Mouse (Mus musculus) G1E (cell line): ENCODE measurements around the gene Noxo1. TPM values are rescaled to one million over a fixed set of nuclear protein-coding genes. Genes with fewer than 3 reads are reported as not detected.

Source experiments
- ATAC-seq: 2 replicates; pipeline ENCODE4 v1.8.0; 2016; ENCODE audit warnings: mild to moderate bottlenecking; ENCODE audit not compliant: insufficient number of reproducible peaks, poor library complexity, low FRiP score, severe bottlenecking; ENCODE audit errors: extremely low read depth
- DNase-seq: peaks from one replicate; pipeline ENCODE4 v3.0.0; 2012; ENCODE audit warnings: low spot score
- H3K27me3 ChIP-seq: 2 replicates; pipeline ENCODE4 v1.6.1; 2012; ENCODE audit warnings: mild to moderate bottlenecking, low read length, inconsistent platforms; ENCODE audit not compliant: insufficient read depth
- H3K36me3 ChIP-seq: replicated peaks from 2 replicates; pipeline ENCODE3; 2012; ENCODE audit warnings: mild to moderate bottlenecking, inconsistent platforms
- H3K4me1 ChIP-seq: 2 replicates; pipeline ENCODE4 v1.6.1; 2012; ENCODE audit warnings: low read depth, low read length, inconsistent platforms, mixed read lengths; ENCODE audit not compliant: insufficient read depth
- H3K4me3 ChIP-seq: 2 replicates; pipeline ENCODE4 v1.5.1; 2012; ENCODE audit warnings: low read depth, mild to moderate bottlenecking, inconsistent platforms, low read length, moderate library complexity, mixed read lengths
- H3K9me3 ChIP-seq: replicated peaks from 2 replicates; pipeline ENCODE4 v1.6.1; 2012; ENCODE audit warnings: inconsistent platforms
- CTCF ChIP-seq: IDR thresholded peaks from 2 replicates; pipeline ENCODE4 v1.5.1; 2012; ENCODE audit warnings: low read depth, low read length, inconsistent platforms, mixed read lengths
- GATA1 ChIP-seq: IDR thresholded peaks from 2 replicates; pipeline ENCODE4 v1.6.1; 2012; ENCODE audit warnings: borderline replicate concordance, low read length, inconsistent platforms, mixed read lengths
- GATA2 ChIP-seq: IDR thresholded peaks from 2 replicates; pipeline ENCODE4 v1.6.1; 2012; ENCODE audit warnings: low read depth, low read length, inconsistent platforms, borderline replicate concordance
- POLR2AphosphoS5 ChIP-seq: IDR thresholded peaks from 2 replicates; pipeline ENCODE4 v1.6.1; 2012; ENCODE audit warnings: low read depth, low read length, inconsistent platforms; ENCODE audit not compliant: insufficient replicate concordance
- TAL1 ChIP-seq: conservative IDR thresholded peaks from 2 replicates; pipeline ENCODE4 v1.6.1; 2012; ENCODE audit warnings: low read depth, low read length, inconsistent platforms, mixed read lengths
- polyA plus RNA-seq: library from polyadenylated mRNA; stranded (reverse); fragments of >175 nt; gene quantifications from 2 replicates; pipeline ENCODE4 v1.2.3, GENCODE M21; 2012
- total RNA-seq, 2 experiments: library from RNA; stranded (forward) in 1 of 2; stranded (reverse) in 1 of 2; fragments of 200-1000 nt in 1 of 2; fragments of >200 nt in 1 of 2; fragmentation: Nextera tagmentation in 1 of 2; gene quantifications; 2 replicates each; pipeline ENCODE4 v1.2.3; 2014 to 2017

Gene Noxo1
- total RNA-seq (2014; fragmentation: Nextera tagmentation) = 1.4 TPM in 1 of 2 replicates, not detected in the other
- 1.0 and 1.1 TPM in 2 replicates for total RNA-seq (2017)
- polyA plus RNA-seq = 0.72 and 0.87 TPM in 2 replicates

DNA sequence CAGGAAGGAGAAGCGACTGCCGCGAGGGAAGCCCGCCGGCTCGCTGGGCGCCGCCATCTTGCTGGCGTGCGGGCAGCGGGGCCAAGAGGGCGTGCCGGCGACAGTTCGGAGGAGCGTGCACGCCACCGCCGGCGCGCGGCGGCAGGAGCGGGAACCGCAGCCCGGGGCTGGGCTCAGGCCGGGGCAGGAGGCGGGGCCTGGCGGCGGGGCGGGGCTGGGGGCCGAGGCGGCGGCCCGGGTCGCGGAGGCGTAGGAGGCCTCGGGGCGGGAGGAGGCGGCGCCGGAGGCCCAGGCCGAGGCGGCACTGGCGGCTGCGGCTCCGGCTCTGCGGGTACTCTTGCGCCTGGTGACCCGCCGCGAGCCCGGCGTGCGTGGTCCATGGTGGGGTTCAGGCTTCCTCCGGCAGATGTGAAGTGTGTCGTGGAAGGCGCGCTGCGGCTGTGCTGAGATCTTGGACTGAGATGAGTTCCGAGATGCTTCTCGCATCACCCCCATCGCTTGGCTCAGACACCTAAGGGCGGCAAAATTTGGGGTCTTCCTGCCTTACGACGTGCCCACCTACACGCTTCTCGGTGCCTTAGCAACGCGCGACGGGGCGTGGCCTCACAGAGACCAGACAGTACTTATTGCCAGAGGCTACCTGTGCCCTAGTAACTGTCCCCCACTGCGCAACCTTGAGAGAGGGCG lies at the start of gene Noxo1, which contains the start of gene Gfer:
Noxo1 (plus strand) TSS at position 224 of the 687 bp plus-strand sequence.
Gfer (minus strand) TSS at position 146 of the 687 bp plus-strand sequence.
- TF ChIP-seq TAL1 (no peak), CTCF (no peak), POLR2AphosphoS5 (no peak), GATA2 (no peak), GATA1 (no peak)
- ATAC-seq = peak; percentile 38
- Histone ChIP-seq H3K4me3 (peak within 1 kb of the TSS; percentile 79), H3K36me3 (peaks cover 56% of the 10 kb centered on the region), H3K27me3 (no peaks in the 10 kb centered on the region; the same call in 1 of the 2 replicates), H3K4me1 (peaks cover 49% of the 10 kb centered on the region), H3K9me3 (no peaks in the 10 kb centered on the region)
- DNase-seq = peak; percentile 94

DNA sequence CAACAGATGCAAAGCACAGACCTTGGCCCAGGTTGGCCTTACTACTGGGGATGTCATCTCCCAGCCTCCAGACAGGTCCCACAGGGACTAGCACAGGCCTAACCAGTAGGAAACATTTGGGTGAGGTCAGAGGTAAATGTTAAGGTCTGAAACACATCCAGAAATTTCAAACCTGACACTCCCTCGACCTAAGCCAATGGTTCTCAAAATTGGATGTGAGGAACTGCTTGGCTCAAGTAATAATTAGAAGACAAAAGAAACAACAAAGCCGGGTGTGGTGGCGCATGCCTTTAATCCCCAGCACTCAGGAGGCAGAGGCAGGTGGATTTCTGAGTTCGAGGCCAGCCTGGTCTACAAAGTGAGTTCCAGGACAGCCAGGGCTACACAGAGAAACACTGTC lies 49.7 kb upstream of the Noxo1 start:
- TF ChIP-seq GATA2 = no peak
- TF ChIP-seq CTCF = no peak
- TF ChIP-seq TAL1 = no peak
- no peak for TF ChIP-seq POLR2AphosphoS5
- no peak for TF ChIP-seq GATA1
- Histone ChIP-seq H3K36me3 (no peaks in the 10 kb centered on the region), H3K4me3 (no peak overlapping the region), H3K9me3 (no peaks in the 10 kb centered on the region), H3K4me1 (peaks cover 13% of the 10 kb centered on the region), H3K27me3 (peaks cover 94% of the 10 kb centered on the region)
- no peak for ATAC-seq
- DNase-seq = no peak

DNA sequence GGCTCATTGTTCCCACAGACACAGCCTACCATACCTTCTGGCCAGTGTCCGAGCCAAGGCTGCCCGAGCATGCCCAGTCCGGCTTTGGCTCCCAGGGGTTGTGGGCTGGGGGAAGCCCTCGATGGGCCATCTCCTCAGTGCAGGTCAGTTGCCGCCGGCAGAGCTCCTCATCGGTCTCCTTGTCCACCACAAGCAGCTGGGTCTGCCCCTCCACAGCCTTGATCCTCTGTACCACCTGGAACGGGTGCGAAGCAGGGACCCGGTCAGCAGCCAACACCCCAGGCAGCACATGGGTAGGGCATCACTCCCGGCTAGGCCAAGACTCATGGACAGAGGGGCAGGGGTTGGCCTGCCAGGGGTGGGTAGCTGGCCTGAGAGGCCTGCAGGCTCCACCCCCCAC lies 48.5 kb upstream of the Noxo1 start:
- Histone ChIP-seq H3K27me3 (peaks cover 93% of the 10 kb centered on the region), H3K4me3 (no peak overlapping the region), H3K9me3 (no peaks in the 10 kb centered on the region), H3K4me1 (peaks cover 13% of the 10 kb centered on the region), H3K36me3 (no peaks in the 10 kb centered on the region)
- DNase-seq (no peak), ATAC-seq (no peak)
- TF ChIP-seq POLR2AphosphoS5 = no peak
- no peak for TF ChIP-seq GATA1
- no peak for TF ChIP-seq CTCF
- TF ChIP-seq GATA2 = no peak
- no peak for TF ChIP-seq TAL1

DNA sequence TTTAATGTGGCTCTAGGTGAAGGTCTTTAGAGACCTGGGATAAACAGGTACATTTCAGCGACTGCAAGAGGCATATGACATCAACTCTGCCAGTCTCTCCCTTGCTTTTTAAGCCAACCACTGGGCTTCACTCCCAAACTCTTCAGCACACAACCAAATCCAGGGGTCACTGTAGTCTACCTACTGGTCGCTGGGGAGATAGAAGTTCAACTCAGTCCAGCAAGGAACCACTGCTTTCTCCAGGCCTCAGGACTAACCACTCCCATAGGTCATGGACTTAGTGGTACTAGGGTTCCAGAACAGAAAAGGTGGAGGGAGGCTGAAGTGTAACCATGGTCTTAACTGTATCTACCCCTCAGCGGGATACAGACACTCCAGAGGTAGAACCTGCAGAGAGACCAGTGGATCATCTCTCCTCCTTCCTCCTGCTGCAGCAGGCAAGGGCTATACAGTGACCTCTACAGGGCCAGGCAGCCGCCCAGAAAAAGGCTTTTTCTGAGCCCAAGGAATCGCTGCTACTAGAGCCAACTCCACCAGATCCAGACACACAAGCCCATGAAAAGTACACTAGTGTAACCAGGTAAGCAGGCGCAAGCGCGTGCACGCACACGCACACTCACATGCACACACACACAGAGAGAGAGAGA lies 47.2 kb upstream of the Noxo1 start:
- no peaks in the 10 kb centered on the region for H3K36me3 ChIP-seq
- peaks cover 87% of the 10 kb centered on the region for H3K27me3 ChIP-seq
- peaks cover 13% of the 10 kb centered on the region for H3K4me1 ChIP-seq
- no peak for ATAC-seq
- no peak for DNase-seq
- H3K9me3 ChIP-seq = no peaks in the 10 kb centered on the region
- TF ChIP-seq TAL1 = no peak
- no peak for TF ChIP-seq CTCF
- no peak for TF ChIP-seq POLR2AphosphoS5
- no peak for TF ChIP-seq GATA2
- no peak overlapping the region for H3K4me3 ChIP-seq

DNA sequence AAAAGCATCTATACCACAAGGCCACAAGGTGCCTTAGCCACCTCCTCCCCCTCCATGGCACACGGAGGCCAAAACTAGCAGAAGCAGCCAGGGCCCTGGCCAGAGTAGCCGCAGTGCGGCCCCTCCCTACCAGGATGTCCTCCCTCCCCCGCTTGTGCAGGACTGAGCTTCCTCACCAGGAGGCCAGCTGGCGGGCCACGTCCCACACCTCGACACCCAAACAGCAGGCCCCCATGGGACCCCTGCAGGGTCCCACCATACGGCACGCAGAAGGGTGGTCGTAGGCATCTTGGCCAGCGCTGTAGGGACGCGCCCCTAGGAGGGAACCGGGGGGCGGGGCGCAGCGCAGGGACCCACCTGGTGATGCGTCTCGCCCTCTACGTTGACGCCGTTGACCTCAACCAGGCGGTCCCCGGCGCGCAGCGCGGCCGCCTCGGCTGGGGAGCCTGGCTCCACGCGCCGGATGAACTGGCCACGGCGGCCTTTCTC lies 46.4 kb upstream of the Noxo1 start:
- Histone ChIP-seq H3K27me3 (peaks cover 86% of the 10 kb centered on the region), H3K4me1 (peaks cover 10% of the 10 kb centered on the region), H3K36me3 (no peaks in the 10 kb centered on the region), H3K4me3 (peak overlapping the region; percentile 63; the same call in 1 of the 2 replicates), H3K9me3 (no peaks in the 10 kb centered on the region)
- no peak for ATAC-seq
- no peak for TF ChIP-seq CTCF
- no peak for TF ChIP-seq TAL1
- no peak for TF ChIP-seq GATA1
- TF ChIP-seq POLR2AphosphoS5 = no peak
- no peak for TF ChIP-seq GATA2
- no peak for DNase-seq

DNA sequence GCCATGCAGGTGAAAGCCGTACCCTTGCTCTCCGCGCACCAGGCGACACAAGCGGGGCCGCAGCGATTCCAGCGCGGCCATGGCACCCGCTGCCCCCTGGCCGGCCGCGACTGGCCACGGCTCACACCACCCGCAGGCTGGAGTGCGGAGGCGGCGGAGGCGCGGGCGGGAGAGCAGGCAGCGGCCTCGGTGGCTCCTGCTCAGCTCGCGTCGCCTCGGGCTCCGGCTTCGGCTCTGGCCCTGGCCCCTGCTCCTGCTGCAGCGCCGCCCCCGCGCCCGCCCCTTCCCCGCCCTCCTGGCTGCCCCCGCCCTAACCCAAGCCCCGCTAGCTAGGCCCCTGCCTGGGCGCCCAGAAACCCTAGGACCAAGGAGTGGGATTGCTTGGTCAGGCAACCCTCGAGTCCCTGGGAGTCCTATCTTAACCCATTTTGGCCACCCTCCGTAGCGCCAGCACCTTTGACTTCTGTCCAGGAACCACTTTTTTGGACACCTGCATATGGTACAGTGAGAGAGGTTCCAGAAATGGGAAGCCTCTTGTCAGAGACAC lies 45.9 kb upstream of the Noxo1 start, which contains the start of gene Slc9a3r2:
Slc9a3r2 (minus strand) TSS at position 258 of the 547 bp plus-strand sequence.
- H3K9me3 ChIP-seq = no peaks in the 10 kb centered on the region
- H3K4me3 ChIP-seq = peak within 1 kb of the TSS; percentile 63; the same call in 1 of the 2 replicates
- H3K4me1 ChIP-seq = peaks cover 10% of the 10 kb centered on the region
- H3K27me3 ChIP-seq = peaks cover 80% of the 10 kb centered on the region
- DNase-seq (no peak), ATAC-seq (no peak)
- TF ChIP-seq CTCF (no peak), GATA2 (no peak), POLR2AphosphoS5 (no peak), TAL1 (no peak), GATA1 (no peak)
- H3K36me3 ChIP-seq = no peaks in the 10 kb centered on the region
